Mouse (Mus musculus) myocyte (in vitro differentiated cells): ENCODE measurements around the gene Hist1h2bj. TPM values are rescaled to one million over a fixed set of nuclear protein-coding genes. Genes with fewer than 3 reads are reported as not detected.
A peak's percentile ranks its signal among the peaks of the same experiment; 100 is the strongest.

ENCODE experiments used
- H3K27me3 ChIP-seq: one replicate; pipeline ENCODE4 v1.6.1; 2011; ENCODE audit not compliant: control insufficient read depth, insufficient read depth, insufficient read length
- H3K36me3 ChIP-seq: one replicate; pipeline ENCODE4 v1.6.1; 2011; ENCODE audit not compliant: control insufficient read depth, insufficient read depth
- H3K4me2 ChIP-seq: one replicate; pipeline ENCODE4 v1.6.1; 2011; ENCODE audit warnings: low read depth, control low read depth
- H3K4me3 ChIP-seq: one replicate; pipeline ENCODE4 v1.5.1; 2011; ENCODE audit warnings: mild to moderate bottlenecking, control low read depth, moderate library complexity
- H3K79me2 ChIP-seq: one replicate; pipeline ENCODE4 v1.6.1; 2011; ENCODE audit not compliant: control insufficient read depth, insufficient read depth
- H3ac ChIP-seq: one replicate; pipeline ENCODE4 v1.6.1; 2011; ENCODE audit not compliant: control insufficient read depth, insufficient read length
- CEBPB ChIP-seq: IDR thresholded peaks from 2 replicates; pipeline ENCODE4 v1.6.1; 2011; ENCODE audit warnings: mild to moderate bottlenecking, moderate library complexity; ENCODE audit not compliant: poor library complexity, insufficient read depth, severe bottlenecking
- E2F4 ChIP-seq: IDR thresholded peaks from one replicate; pipeline ENCODE4 v1.6.1; 2011; ENCODE audit warnings: mild to moderate bottlenecking, control low read depth, moderate library complexity; ENCODE audit not compliant: insufficient read depth
- MAX ChIP-seq: IDR thresholded peaks from one replicate; pipeline ENCODE4 v1.6.1; 2011; ENCODE audit warnings: low read depth, mild to moderate bottlenecking, control low read depth
- MYOD1 ChIP-seq, 3 experiments: IDR thresholded peaks; one replicate each; pipeline ENCODE4 v1.6.1; 2011; ENCODE audit warnings: control low read depth in 2 of 3, low read depth in 2 of 3, mild to moderate bottlenecking in 2 of 3, moderate library complexity in 1 of 3; ENCODE audit not compliant: insufficient read length in 2 of 3, control insufficient read depth in 1 of 3
- MYOG ChIP-seq, 3 experiments: IDR thresholded peaks; one replicate each; pipeline ENCODE4 v1.6.1; 2011; ENCODE audit warnings: control low read depth in 2 of 3, low read depth in 2 of 3, mild to moderate bottlenecking in 2 of 3; ENCODE audit not compliant: insufficient read length in 2 of 3, control insufficient read depth in 1 of 3, insufficient read depth in 1 of 3
- POLR2A ChIP-seq: IDR thresholded peaks from one replicate; pipeline ENCODE4 v1.6.1; 2011; ENCODE audit warnings: low read depth, mild to moderate bottlenecking, control low read depth, moderate library complexity; ENCODE audit not compliant: insufficient read length
- POLR2AphosphoS2 ChIP-seq: IDR thresholded peaks from one replicate; pipeline ENCODE4 v1.6.1; 2011; ENCODE audit warnings: low read depth, control low read depth; ENCODE audit not compliant: insufficient read length
- REST ChIP-seq: IDR thresholded peaks from one replicate; pipeline ENCODE4 v1.6.1; 2011; ENCODE audit warnings: mild to moderate bottlenecking, control low read depth, moderate library complexity; ENCODE audit not compliant: insufficient read depth, insufficient read length
- SRF ChIP-seq: IDR thresholded peaks from one replicate; pipeline ENCODE4 v1.6.1; 2011; ENCODE audit warnings: low read depth; ENCODE audit not compliant: control insufficient read depth, insufficient read length
- TCF12 ChIP-seq: IDR thresholded peaks from one replicate; pipeline ENCODE4 v1.6.1; 2011; ENCODE audit warnings: mild to moderate bottlenecking, control low read depth; ENCODE audit not compliant: poor library complexity, insufficient read depth, severe bottlenecking
- TCF3 ChIP-seq: IDR thresholded peaks from one replicate; pipeline ENCODE4 v1.6.1; 2011; ENCODE audit warnings: low read depth, control low read depth; ENCODE audit not compliant: insufficient read length
- USF1 ChIP-seq: IDR thresholded peaks from one replicate; pipeline ENCODE4 v1.6.1; 2011; ENCODE audit warnings: low read depth, mild to moderate bottlenecking, control low read depth, moderate library complexity
- polyA plus RNA-seq: library from polyadenylated mRNA; unstranded; fragments of >200 nt; fragmentation: generic; extraction: Trizol; gene quantifications from one replicate; pipeline ENCODE4 v1.2.1, GENCODE M21; 2012; ENCODE audit warnings: missing spikeins

The Hist1h2bj gene
- polyA plus RNA-seq, 1 experiment, result 3.4 TPM

GRCm38 (mm10) chr13:22022241-22022640, 20.8 kb upstream of the Hist1h2bj start:
- H3ac ChIP-seq, result no peak overlapping the region
- H3K27me3 ChIP-seq, result no peaks in the 10 kb centered on the region
- TF ChIP-seq E2F4 (peak; percentile 55), POLR2AphosphoS2 (no peak), CEBPB (0 out of 2 replicates have a peak, but pooled peaks have one; percentile 10), TCF3 (no peak)
- H3K4me2 ChIP-seq, result peak overlapping the region; percentile 79
- H3K4me3 ChIP-seq, result peak overlapping the region; percentile 52
- no peaks in the 10 kb centered on the region for H3K36me3 ChIP-seq
- H3K79me2 ChIP-seq, result no peaks in the 10 kb centered on the region

- Histone ChIP-seq H3ac (no peak overlapping the region), H3K79me2 (no peaks in the 10 kb centered on the region), H3K4me2 (peak overlapping the region; percentile 88), H3K4me3 (peak overlapping the region; percentile 29), H3K36me3 (no peaks in the 10 kb centered on the region), H3K27me3 (no peaks in the 10 kb centered on the region)
- TF ChIP-seq REST, result no peak
Measured at GRCm38 (mm10) chr13:22026058-22027031, 16.7 kb upstream of the Hist1h2bj start.

- Histone ChIP-seq H3K27me3 (no peaks in the 10 kb centered on the region), H3K4me2 (peak overlapping the region; percentile 74), H3ac (no peak overlapping the region), H3K36me3 (no peaks in the 10 kb centered on the region), H3K79me2 (no peaks in the 10 kb centered on the region), H3K4me3 (peak overlapping the region; percentile 24)
- TF ChIP-seq TCF12 (no peak), POLR2AphosphoS2 (no peak), POLR2A (no peak), REST (no peak), SRF (no peak), USF1 (no peak), CEBPB (no peak), E2F4 (no peak), TCF3 (no peak), MAX (no peak), MYOD1 (IDR thresholded peaks at IDR 0.05; ENCODE audit: control insufficient read depth in 1 of 3, insufficient read length in 2 of 3, low read depth in 2 of 3) (no peak)
Measured at GRCm38 (mm10) chr13:22028673-22029460, 14.1 kb upstream of the Hist1h2bj start.

GRCm38 (mm10) chr13:22029928-22030327, 13.1 kb upstream of the Hist1h2bj start:
- peak overlapping the region; percentile 24 for H3K4me3 ChIP-seq
- no peaks in the 10 kb centered on the region for H3K79me2 ChIP-seq
- H3ac ChIP-seq, result no peak overlapping the region
- TF ChIP-seq POLR2AphosphoS2, result no peak
- no peak for TF ChIP-seq CEBPB
- no peak for TF ChIP-seq SRF
- no peak for TF ChIP-seq MYOD1 (IDR thresholded peaks at IDR 0.05; ENCODE audit: control insufficient read depth in 1 of 3, insufficient read length in 2 of 3, low read depth in 2 of 3)
- no peak for TF ChIP-seq USF1
- no peak for TF ChIP-seq TCF3
- no peak for TF ChIP-seq MYOG (IDR thresholded peaks at IDR 0.05; ENCODE audit: control insufficient read depth in 1 of 3, insufficient read depth in 1 of 3, insufficient read length in 2 of 3, low read depth in 2 of 3)
- no peak for TF ChIP-seq TCF12
- no peak for TF ChIP-seq E2F4
- no peak for TF ChIP-seq POLR2A
- no peak for TF ChIP-seq REST
- no peak for TF ChIP-seq MAX
- H3K36me3 ChIP-seq, result no peaks in the 10 kb centered on the region
- peak overlapping the region; percentile 74 for H3K4me2 ChIP-seq
- no peaks in the 10 kb centered on the region for H3K27me3 ChIP-seq

GRCm38 (mm10) chr13:22030493-22030892, 12.5 kb upstream of the Hist1h2bj start:
- Histone ChIP-seq H3K4me3 (no peak overlapping the region), H3K4me2 (peak overlapping the region; percentile 36), H3K79me2 (no peaks in the 10 kb centered on the region), H3K36me3 (no peaks in the 10 kb centered on the region), H3K27me3 (no peaks in the 10 kb centered on the region), H3ac (no peak overlapping the region)
- TF ChIP-seq POLR2A, result no peak
- TF ChIP-seq MYOG (IDR thresholded peaks at IDR 0.05; ENCODE audit: control insufficient read depth in 1 of 3, insufficient read depth in 1 of 3, insufficient read length in 2 of 3, low read depth in 2 of 3), result no peak
- TF ChIP-seq USF1, result no peak
- no peak for TF ChIP-seq MAX
- no peak for TF ChIP-seq CEBPB
- TF ChIP-seq MYOD1 (IDR thresholded peaks at IDR 0.05; ENCODE audit: control insufficient read depth in 1 of 3, insufficient read length in 2 of 3, low read depth in 2 of 3), result no peak
- no peak for TF ChIP-seq REST
- TF ChIP-seq POLR2AphosphoS2, result no peak
- TF ChIP-seq E2F4, result no peak
- no peak for TF ChIP-seq TCF12
- no peak for TF ChIP-seq TCF3
- no peak for TF ChIP-seq SRF
